Mouse (Mus musculus) monocyte, adult 5-6 weeks (primary cell): Measurements from ENCODE around the gene Enthd1. TPM values are rescaled to one million over a fixed set of nuclear protein-coding genes. Genes with fewer than 3 reads are reported as not detected.

Experiments
- ATAC-seq: fragments of 153-309, 156-312 bp; replicated peaks from 2 replicates; pipeline ENCODE4 v1.8.0; 2017; ENCODE audit warnings: mild to moderate bottlenecking; ENCODE audit not compliant: low TSS enrichment, insufficient number of reproducible peaks, severe bottlenecking, poor library complexity, low FRiP score
- total RNA-seq: library from RNA; stranded (forward); fragments of 200-1000, 200-491, 200-594 nt; gene quantifications from 3 replicates; pipeline ENCODE4 v1.2.3, GENCODE M21; 2017

The Enthd1 gene
- total RNA-seq, 1 experiment from 2014 or later: not detected

DNA sequence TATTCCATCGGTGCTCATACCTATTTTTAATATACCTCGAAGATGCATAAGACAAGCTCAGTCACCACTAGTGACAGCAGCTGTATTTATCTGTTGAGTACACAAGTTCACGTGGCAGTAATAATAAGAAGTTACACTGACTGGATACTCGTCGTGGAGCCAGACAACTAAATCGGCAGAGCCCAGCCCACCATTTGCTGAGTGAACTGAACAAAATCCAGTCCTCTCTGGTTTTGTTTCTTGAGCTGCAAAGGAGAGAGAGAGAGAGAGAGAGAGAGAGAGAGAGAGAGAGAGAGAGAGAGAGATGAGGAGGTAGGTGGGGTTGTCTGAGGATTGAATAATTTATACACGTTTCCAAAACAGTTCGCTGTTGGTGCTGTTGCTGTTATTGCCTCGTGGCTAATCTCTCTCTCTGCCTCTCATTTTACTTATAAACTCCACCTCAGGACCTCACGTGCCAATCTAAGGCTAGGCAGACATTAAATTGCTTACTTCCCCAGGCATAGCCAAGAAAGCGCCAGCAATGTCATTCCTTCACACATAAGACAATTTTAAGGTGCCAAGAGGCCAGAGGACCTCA is 11.5 kb upstream of the Enthd1 start:
- ATAC-seq: no peak

DNA sequence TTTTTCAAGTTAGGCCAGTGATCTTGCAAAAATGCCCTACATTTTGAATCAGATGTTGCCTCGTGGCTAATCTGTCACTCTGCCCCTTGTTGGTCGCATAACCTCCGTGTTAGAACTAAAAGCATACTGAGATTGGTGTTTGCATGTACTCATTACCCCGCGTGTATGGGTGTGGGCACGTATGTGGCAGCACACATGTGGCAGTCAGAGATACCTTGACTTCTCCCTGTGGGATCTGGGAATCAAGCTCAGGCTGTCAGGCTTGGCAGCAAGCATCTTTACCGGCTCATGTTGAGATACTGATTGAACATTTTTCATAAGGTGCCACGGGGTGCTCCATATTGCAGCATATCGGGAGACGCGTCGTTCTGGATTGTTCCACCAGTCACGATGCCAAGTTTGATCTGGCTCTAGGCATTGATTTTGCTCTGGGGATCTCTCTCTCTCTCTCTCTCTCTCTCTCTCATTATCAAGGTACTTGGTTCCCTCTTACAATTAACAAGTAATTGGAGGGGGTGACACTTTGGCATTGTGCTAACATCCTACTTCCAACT is 10.9 kb upstream of the Enthd1 start:
- no peak for ATAC-seq

DNA sequence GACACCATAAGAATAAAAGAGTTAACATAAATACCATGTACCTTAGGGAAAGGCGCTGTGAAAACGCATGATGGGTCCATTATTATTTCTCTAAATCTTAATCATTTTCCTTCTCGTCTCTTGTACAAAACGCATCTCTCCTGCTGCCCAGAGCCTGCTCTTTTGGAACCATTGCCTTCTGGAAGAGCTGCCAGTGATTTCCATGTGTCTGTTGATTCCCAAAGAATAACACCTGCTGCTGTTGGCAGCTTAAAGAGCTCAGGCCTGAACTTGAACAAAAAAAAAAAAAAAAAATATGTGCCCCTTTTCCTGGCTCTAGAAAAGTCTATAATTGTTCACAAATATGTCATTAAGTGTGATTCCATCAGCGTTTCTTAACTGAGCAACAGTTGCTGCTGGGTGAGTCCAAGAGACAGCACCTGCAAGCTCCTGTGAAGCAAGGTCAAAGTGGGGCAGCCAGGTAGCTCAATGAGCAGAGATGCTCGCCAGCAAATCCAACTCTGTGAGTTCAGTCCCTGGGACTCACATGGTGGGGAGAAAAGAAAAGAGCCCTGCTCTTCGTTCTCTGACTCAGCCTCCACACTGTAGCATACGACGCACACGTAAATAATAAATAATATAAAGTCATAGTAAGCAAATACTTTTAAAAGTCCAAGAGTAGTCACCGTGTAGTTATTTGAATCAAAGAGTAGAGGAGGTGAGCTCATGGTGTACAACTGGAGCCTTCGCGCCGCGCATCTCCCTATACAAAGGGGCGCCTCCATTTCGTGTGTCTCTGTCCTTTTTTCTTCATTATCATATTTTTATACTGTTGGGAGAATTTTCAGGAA is 9.5 kb upstream of the Enthd1 start:
- no peak for ATAC-seq

DNA sequence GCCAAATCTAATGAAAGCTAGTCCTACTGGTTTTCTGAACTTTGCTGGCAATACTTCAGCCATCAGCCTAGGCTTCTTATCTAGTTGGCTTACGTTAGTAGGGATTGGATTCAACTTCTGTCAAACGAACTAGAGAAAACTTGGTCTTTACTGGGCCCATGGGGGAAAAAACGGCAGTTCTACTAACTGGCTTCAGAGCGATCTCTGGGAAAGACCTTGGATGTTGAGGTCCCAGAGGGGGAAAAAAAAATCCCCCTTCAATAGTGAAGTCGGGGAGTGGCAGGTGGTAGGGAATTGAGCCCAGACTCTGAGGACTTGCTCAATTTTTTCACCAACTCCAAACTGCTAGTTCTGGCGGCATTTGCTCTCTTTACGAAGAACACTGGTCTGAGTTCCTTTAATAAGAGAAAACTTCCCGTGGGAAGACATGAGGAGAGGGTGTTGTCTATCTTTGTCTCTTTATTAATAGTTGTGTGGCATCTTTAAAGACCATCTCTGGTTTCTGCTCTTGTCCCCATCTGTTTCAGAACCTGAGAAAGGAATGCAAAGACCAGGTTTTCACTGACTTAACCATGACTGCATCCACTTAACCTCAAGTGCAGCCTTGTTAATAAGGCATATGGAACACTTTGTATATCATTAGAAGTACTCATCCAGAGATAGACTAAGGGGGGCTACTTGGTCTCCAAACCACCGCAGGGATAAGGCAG is 8.0 kb upstream of the Enthd1 start:
- ATAC-seq: no peak

DNA sequence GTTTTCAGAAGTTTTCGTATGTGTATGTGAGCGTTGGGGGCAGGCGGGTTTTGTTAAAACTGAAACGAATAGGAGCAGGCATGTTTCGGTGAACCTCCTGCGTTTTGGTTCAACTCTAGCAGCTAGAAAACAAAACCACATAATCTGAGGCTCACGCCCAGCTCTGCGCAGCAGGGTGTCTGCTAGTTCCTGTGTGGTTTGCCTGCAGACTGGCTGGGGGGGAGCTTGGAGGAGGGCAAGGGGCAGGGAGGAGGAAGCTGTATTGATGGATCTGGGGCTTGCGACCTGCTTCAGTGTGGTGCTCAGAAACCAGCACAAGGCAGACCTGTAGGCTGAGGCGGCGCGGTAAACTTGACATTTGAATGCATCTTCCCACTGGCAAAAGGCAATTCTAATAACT is 7.3 kb upstream of the Enthd1 start, which contains the start of gene Grap2:
Gene Grap2, plus strand, starts transcription at position 304 of the 400 bp plus-strand sequence.
- peak; percentile 97 for ATAC-seq

DNA sequence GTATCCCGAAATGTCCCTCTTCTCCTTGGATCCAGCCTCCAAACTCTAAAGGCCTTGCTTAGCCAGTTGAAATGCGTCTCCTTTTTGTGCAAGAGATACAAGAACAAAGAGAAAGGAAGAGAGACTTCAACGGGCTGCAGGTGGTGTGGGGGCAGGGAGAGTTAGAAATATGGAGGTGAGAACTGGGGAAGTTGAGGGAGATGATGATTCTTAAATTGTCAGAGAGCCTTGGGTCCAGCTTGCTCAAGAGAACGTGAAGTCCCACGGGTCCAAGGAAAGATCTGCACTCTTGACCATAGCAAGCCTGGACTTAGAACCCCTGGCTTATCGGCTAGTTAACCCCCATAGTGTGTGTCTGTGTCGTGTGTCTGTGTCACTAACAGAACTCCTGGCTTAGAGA is 6.7 kb upstream of the Enthd1 start:
- ATAC-seq: no peak

DNA sequence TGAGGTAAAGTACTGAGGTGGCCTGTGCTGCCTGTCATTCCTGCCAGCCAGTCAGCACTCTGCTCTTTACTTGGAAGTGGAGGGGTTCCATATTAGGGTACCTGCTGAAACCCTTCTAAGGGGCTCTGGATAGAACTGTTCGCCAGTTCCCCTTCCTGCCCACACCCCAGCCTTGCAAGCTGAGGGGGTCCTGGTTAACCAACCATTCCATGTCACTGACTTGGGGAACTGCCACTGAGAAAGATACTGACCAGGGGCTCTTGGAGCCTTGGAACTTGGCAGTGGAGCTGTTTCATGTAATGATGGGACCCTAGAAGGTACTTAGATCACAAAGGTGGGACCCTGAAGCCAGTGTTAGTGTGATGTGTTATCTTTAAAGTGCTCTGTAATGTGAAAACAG is 5.3 kb upstream of the Enthd1 start:
- no peak for ATAC-seq

DNA sequence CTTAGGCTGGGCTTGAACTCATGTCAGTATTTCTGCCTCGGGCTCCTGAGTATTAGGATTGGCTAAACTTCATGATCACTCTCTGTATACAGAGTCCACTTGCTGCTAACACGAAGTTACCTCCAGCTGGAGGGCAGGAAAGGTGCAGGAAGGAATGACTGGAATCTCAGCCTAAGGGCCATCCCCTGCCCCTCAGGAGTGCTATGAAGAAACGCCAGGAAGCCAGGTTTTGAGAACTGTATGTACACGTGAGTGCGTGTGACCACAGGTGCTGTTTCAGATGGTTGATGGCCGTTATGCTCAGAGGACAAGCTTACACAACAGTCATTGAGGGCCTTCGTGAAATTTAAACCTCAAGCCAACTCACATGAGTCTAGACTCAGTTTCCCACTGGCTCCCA is 4.2 kb upstream of the Enthd1 start:
- no peak for ATAC-seq

DNA sequence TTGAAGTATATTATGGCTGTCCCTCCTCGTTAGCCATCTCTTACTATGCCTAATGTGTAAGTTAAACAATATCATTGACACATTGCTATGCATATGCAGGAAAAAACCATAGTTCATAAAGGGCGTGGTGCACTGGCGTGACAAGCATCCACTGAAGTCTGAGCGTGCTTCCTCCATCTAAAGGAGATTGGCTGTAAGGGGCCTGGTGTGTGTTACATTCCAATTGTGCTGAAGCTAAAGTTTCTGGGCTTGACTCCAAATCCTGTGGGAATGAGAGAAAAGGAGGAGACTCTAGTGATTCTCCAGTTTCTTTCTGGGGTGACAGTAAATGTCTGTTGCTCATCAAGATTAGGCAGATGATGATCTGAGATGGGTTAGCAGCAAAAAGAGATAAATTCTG is 2.8 kb upstream of the Enthd1 start:
- no peak for ATAC-seq

DNA sequence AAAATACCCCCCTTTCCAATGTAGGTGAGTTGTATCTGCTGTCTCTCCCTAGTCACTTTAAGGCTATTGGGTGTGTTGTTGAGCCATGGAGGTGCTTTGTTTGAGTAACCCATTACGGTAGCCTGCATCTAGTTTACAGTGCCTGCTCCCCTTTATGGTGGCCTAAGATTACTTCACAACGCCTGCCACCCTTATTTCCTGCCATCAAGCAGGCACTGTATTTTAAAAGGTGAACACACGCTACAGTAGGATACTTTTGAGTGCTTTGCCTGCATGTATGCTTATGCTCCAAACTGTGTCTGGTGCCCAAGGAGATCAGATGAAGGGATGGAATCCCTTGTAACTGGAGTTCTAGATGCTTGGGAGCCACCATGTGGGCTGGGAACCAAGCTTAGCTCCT is 2.2 kb upstream of the Enthd1 start:
- ATAC-seq: no peak

DNA sequence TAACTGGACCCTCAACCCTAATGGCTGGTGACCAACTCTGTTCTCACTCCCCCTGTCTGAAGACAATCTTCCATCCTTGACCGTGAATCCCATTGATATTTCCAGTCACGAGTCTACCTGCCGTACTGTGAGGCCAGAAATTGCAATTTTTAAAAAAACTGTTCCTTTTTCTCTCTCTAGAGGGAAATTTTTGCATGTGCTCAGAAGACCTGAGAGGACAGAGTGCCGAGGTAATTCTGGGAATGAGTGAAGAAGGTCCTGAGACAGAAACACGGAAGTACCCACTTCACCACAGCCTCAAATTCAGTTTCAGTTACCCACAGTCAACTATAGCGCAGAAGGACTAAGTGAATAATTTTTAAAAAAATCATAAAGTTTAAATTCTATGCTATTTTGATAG is 1.7 kb upstream of the Enthd1 start:
- ATAC-seq: no peak

DNA sequence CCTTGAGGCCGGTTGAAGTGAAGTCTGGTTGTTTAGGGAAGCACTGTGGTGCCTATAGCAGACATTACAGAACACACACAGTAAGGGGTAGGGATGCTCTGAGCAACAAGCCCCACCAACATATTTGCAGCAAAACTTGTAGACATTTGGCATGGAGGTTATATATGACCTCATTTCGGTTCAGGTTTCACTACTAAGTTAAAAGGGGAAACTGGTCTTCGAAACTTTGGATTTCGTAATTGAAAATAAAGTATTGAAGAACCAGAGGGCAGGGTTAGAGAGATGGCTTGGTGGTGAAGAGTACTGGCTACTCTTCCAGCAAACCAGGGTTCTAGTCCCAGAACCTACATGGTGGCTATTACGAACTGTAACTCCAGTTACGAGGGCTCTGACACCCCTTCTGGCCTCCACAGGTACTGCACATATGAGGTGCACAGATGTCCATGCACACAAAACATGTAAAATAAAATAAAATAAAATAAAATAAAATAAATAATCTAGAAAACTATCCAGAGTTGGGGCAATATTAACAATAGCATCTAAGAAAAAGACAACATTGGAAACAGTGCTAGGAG is 1.2 kb downstream of the Enthd1 start:
- peak; percentile 54 for ATAC-seq

DNA sequence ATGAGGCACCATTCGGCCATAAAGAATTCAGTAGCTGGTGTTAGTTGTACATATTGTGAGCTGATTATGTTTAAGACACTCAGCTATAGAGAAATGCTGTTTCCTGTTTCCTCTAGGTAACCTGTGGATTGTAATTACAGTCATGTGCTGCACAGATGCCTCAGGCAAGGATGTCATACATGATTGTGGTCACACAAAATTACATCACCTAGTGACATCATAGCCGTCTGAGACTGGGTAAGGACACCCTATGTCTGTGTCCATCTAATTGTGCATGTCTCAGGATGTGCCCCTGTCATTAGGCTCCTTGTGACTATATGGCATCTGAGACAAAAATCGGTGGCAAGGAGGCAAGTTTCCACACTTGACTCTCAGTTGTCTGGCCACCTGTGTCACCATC is 2.5 kb downstream of the Enthd1 start:
- 0 out of 2 replicates have a peak, but pooled peaks have one; percentile 27 for ATAC-seq

DNA sequence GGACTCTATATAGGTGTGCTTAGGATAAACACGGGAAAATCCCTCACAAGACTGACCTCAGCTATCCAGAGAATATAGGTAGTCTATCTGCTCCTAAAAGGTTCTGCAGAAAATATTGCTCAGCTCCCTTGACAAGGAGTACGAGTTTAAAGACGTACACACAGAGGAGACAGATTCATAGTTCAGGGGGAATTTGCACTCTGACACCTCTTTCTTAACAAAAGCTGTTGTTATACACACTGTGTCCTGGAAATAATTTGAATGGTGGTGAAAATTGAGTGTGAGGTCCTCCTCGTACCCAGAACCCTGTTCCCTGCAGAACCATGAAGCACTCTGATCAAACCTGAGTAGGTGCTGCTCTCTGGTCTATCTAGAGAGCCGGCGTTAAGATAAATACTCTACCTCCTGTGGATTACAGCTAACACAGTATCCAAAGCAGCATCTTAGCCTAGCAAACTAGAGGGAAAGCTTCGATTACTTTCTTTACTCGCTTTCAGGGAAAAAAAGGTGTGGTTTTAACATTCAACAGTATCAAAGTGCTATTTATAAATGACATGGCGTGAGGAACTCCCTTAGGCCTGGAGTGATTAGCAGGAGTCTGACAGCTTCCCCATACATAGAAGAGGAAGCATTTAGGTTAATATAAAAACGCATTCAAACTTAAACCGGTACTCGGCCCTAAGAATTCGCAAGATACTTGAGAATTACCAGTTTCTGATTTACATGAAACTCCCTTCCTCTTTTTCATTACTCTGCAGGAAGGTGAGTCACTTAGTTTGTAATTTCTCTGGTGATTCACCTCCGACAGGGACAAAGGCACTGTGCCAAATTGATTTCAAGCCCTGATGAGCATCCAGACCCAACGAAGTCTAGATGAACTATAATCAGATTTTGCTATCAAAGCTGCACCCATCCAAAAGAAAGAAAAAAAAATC is 4.0 kb downstream of the Enthd1 start:
- ATAC-seq: peak; percentile 57

DNA sequence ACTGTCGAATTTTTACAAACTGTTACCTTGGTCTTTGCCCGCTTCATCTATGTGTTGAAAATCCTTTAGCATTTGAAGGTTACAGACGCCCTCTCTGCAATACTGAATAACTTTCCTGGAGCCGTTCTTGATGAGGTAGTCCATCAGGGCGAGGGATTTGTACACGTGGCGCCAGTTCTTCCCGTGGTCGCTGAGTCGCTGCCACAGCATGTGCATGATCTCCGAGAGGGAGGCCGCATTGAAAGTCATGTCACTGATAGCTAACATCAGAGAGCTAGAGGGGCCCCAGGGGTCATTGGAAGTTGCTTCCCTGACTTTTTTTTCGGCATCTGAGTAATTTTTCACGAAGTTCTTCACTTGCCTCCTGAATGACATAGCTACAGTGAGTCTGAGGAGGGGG is 5.0 kb downstream of the Enthd1 start:
- ATAC-seq: no peak

DNA sequence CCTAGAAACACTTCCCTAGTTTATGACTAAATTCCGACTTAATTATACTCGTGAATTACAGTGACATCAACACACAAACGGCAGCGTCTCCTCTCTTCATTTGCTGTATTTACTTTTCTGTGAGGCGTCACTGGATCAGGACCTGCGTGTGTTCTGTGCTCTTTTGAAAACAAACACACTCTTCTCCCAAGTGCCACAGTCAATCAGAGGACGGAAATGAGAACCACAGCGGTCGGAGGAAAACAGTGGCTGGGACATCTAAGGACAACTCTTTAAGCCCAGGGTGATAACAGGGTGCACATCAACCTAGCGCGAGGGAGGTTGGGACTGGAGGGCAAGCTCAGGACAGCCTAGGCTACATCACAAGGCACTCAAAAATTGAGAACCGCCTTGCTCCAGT is 5.4 kb downstream of the Enthd1 start:
- no peak for ATAC-seq

DNA sequence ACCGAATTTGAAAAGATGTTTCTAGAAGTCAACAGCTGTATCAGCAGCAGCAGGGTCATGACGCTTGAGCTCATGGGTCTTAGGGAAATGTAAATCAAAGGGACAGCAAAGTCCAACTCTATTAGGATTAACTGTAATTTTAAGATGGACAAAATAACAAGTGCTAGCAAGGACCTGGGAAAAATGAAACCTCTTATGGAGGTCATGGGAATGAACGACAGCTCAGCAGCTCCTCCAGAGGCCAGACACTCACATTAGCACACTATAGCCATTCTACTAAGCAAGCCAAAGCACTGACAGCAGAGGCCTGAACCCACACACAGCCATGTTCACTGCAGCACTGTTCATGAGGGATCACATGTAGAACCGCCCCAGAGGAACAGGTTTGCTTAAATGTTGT is 7.2 kb downstream of the Enthd1 start:
- ATAC-seq: no peak

DNA sequence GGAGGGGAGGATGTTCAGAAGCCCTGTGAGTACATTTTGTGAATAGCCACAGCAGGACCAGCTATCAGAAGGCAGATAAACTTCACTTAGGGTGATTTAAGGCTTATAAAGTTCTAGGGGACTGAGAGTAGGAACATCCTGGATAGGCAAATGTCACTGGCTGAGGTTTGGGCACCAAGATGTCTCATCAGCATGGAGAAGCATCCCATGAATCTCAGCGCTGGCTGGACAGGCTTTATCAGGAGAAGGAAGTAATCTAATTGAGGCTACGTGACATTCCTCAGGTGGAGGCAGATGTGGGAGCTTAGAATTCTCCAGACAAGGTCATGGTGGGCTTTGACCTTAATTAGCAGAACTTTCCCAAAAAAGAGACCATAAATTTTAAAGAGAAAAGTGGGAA is 8.9 kb downstream of the Enthd1 start:
- no peak for ATAC-seq
